Mouse (Mus musculus): ENCODE results near the gene Vasp. TPM values are rescaled to one million over a fixed set of nuclear protein-coding genes. Genes with fewer than 3 reads are reported as not detected.

Gene Vasp
- polyA plus RNA-seq, 1 experiment from 2014 or later, result 45.6 TPM

GRCm38 (mm10) chr7:19208201-19208910, 63.3 kb downstream of the Vasp start:
- H3K27me3 ChIP-seq, result peaks cover 27% of the 10 kb centered on the region
- no peak overlapping the region for H3K27ac ChIP-seq
- H3K4me3 ChIP-seq (replicated peaks), result no peak overlapping the region
- no peak overlapping the region for H3K9ac ChIP-seq
- 71% methylated on average over 13 of the region's 13 CpGs for WGBS (ENCODE audit: insufficient replicate concordance)
- peaks cover 12% of the 10 kb centered on the region; the same call in 1 of the 2 replicates for H3K4me1 ChIP-seq (replicated peaks)
- H3K9me3 ChIP-seq (replicated peaks), result peaks cover 7% of the 10 kb centered on the region; the same call in 1 of the 2 replicates
- no peak overlapping the region for H3K4me2 ChIP-seq
- ATAC-seq (ENCODE audit: low read depth) (no peak), DNase-seq (no peak)
- peaks cover 12% of the 10 kb centered on the region; the same call in 1 of the 2 replicates for H3K36me3 ChIP-seq

Other genes with a start within 250 kb of the Vasp start
- 25.6 and 29.4 TPM in 2 replicates for gene Foxa3, start 248.3 kb downstream of the Vasp start, polyA plus RNA-seq (2015; fragmentation: Nextera tagmentation; extraction: Ambion mirVana)
- 15.0 and 17.4 TPM in 2 replicates for gene Sympk, start 247.4 kb downstream of the Vasp start, polyA plus RNA-seq (2015; fragmentation: Nextera tagmentation; extraction: Ambion mirVana)
- gene Rsph6a, start 217.1 kb downstream of the Vasp start, polyA plus RNA-seq (2015; fragmentation: Nextera tagmentation; extraction: Ambion mirVana), result not detected in 2 replicates
- 3.2 and 4.2 TPM in 2 replicates for gene Dmwd, start 195.6 kb downstream of the Vasp start, polyA plus RNA-seq (2015; fragmentation: Nextera tagmentation; extraction: Ambion mirVana)
- gene Dmpk, start 188.0 kb downstream of the Vasp start, polyA plus RNA-seq (2015; fragmentation: Nextera tagmentation; extraction: Ambion mirVana), result 8.5 and 10.1 TPM in 2 replicates
- gene Six5, start 177.2 kb downstream of the Vasp start, polyA plus RNA-seq (2015; fragmentation: Nextera tagmentation; extraction: Ambion mirVana), result 0.67 and 0.82 TPM in 2 replicates
- 0.17 and 0.30 TPM in 2 replicates for gene Gm4969, start 153.4 kb downstream of the Vasp start, polyA plus RNA-seq (2015; fragmentation: Nextera tagmentation; extraction: Ambion mirVana)
- 5.6 and 6.4 TPM in 2 replicates for gene Fbxo46, start 152.0 kb downstream of the Vasp start, polyA plus RNA-seq (2015; fragmentation: Nextera tagmentation; extraction: Ambion mirVana)
- 4.0 and 4.3 TPM in 2 replicates for gene Qpctl, start 122.5 kb downstream of the Vasp start, polyA plus RNA-seq (2015; fragmentation: Nextera tagmentation; extraction: Ambion mirVana)
- 85.9 and 89.4 TPM in 2 replicates for gene Snrpd2, start 122.1 kb downstream of the Vasp start, polyA plus RNA-seq (2015; fragmentation: Nextera tagmentation; extraction: Ambion mirVana)
- gene Gipr, start 105.7 kb downstream of the Vasp start, polyA plus RNA-seq (2015; fragmentation: Nextera tagmentation; extraction: Ambion mirVana), result 0.17 and 0.28 TPM in 2 replicates
- 3.6 and 4.4 TPM in 2 replicates for gene Eml2, start 95.4 kb downstream of the Vasp start, polyA plus RNA-seq (2015; fragmentation: Nextera tagmentation; extraction: Ambion mirVana)
- 0.31 and 0.48 TPM in 2 replicates for gene Gpr4, start 59.3 kb downstream of the Vasp start, polyA plus RNA-seq (2015; fragmentation: Nextera tagmentation; extraction: Ambion mirVana)
- 17.3 and 18.8 TPM in 2 replicates for gene Opa3, start 43.5 kb downstream of the Vasp start, polyA plus RNA-seq (2015; fragmentation: Nextera tagmentation; extraction: Ambion mirVana)
- gene Ppm1n, start 8.2 kb upstream of the Vasp start, polyA plus RNA-seq (2015; fragmentation: Nextera tagmentation; extraction: Ambion mirVana), result not detected in 2 replicates
- 4.0 and 4.1 TPM in 2 replicates for gene Rtn2, start 10.8 kb upstream of the Vasp start, polyA plus RNA-seq (2015; fragmentation: Nextera tagmentation; extraction: Ambion mirVana)
- gene Fosb, start 38.2 kb upstream of the Vasp start, polyA plus RNA-seq (2015; fragmentation: Nextera tagmentation; extraction: Ambion mirVana), result 0.03 TPM in 1 of 2 replicates, not detected in the other
- gene Ercc1, start 73.0 kb upstream of the Vasp start, polyA plus RNA-seq (2015; fragmentation: Nextera tagmentation; extraction: Ambion mirVana), result 19.1 and 21.0 TPM in 2 replicates
- 15.0 and 16.3 TPM in 2 replicates for gene Cd3eap, start 87.7 kb upstream of the Vasp start, polyA plus RNA-seq (2015; fragmentation: Nextera tagmentation; extraction: Ambion mirVana)
- gene Ppp1r13l, start 87.9 kb upstream of the Vasp start, polyA plus RNA-seq (2015; fragmentation: Nextera tagmentation; extraction: Ambion mirVana), result 1.1 and 1.2 TPM in 2 replicates
- gene Ercc2, start 110.2 kb upstream of the Vasp start, polyA plus RNA-seq (2015; fragmentation: Nextera tagmentation; extraction: Ambion mirVana), result 8.6 and 9.9 TPM in 2 replicates
- gene Klc3, start 132.3 kb upstream of the Vasp start, polyA plus RNA-seq (2015; fragmentation: Nextera tagmentation; extraction: Ambion mirVana), result 0.31 and 0.70 TPM in 2 replicates
- gene Ckm, start 133.0 kb upstream of the Vasp start, polyA plus RNA-seq (2015; fragmentation: Nextera tagmentation; extraction: Ambion mirVana), result 0.82 and 1.6 TPM in 2 replicates
- 1.3 and 1.6 TPM in 2 replicates for gene Mark4, start 187.0 kb upstream of the Vasp start, polyA plus RNA-seq (2015; fragmentation: Nextera tagmentation; extraction: Ambion mirVana)
- 0.83 and 1.0 TPM in 2 replicates for gene Exoc3l2, start 191.5 kb upstream of the Vasp start, polyA plus RNA-seq (2015; fragmentation: Nextera tagmentation; extraction: Ambion mirVana)
- gene Bloc1s3, start 236.6 kb upstream of the Vasp start, polyA plus RNA-seq (2015; fragmentation: Nextera tagmentation; extraction: Ambion mirVana), result 1.3 TPM in 2 replicates
- 39.5 and 45.2 TPM in 2 replicates for gene Trappc6a, start 236.6 kb upstream of the Vasp start, polyA plus RNA-seq (2015; fragmentation: Nextera tagmentation; extraction: Ambion mirVana)
- gene Nkpd1, start 246.0 kb upstream of the Vasp start, polyA plus RNA-seq (2015; fragmentation: Nextera tagmentation; extraction: Ambion mirVana), result not detected in 2 replicates